Comparison of ENCODE assay signal across 8 mouse cellular contexts in the genomic region with DNA sequence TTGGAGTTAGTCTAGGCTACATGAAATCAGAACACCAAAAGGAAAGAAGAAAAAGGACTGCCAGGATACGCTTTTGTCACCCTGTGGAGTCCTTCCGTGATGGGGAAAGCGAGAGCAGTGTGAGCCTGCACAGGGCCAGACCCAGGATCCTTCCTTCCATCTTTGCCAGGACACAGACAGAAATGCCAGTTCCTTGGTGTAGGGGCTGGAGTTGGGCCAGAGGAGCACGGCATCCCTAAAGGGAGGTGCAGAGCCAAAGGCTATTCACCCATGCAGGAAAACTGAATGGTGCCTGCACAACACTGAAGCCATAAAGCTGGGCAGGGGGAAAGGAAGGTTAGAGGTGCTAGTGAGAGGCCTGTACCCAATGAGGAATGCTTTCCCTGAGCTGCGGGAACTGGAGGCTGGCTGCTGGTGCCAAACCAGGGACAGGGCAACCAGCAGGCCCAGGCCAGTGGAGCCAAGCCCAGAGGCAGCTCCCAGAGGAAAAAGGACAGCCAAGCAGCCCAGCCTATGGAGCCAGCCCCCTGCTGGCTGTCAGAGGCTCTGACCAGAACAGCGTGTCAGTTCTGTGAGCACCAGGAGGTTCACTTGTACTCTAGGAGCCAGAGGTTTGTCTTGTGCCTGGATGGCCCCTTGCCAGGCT. TPM values are rescaled to one million over a fixed set of nuclear protein-coding genes. Genes with fewer than 3 reads are reported as not detected.
DNase-seq lines count a peak whose midpoint lies in the region; ATAC-seq and TF ChIP-seq lines count a peak whose summit lies in the region.

No protein-coding gene starts in this region.

- H3K4me2 ChIP-seq in forebrain, embryonic 11.5 days (ENCODE audit: low read depth, low read length, severe bottlenecking): no peak overlapping the region

- WGBS in forebrain, embryonic 11.5 days: 64% methylated on average over 6 of the region's 6 CpGs

- no peaks in the 10 kb centered on the region for H3K36me3 ChIP-seq in forebrain, embryonic 11.5 days (ENCODE audit: control insufficient read depth, insufficient read depth, low read length)
- H3K36me3 ChIP-seq in testis, adult 2 months (ENCODE audit: control insufficient read depth, insufficient read depth, low read length): no peaks in the 10 kb centered on the region

- H3K27me3 ChIP-seq in forebrain, embryonic 11.5 days (ENCODE audit: control insufficient read depth, insufficient read depth, low read length): no peaks in the 10 kb centered on the region
- no peaks in the 10 kb centered on the region for H3K27me3 ChIP-seq in testis, adult 2 months (ENCODE audit: control insufficient read depth, insufficient read depth, low read length)

- DNase-seq in cerebellum, adult 11 months: no peak
- DNase-seq in adrenal gland, postnatal 10 days: peak; percentile 85
- no peak for DNase-seq in forebrain, embryonic 11.5 days (ENCODE audit: low spot score)
- DNase-seq in heart, postnatal 10 days: peak; percentile 71
- peak; percentile 89 for DNase-seq in kidney, postnatal 36 days

- H3K9me3 ChIP-seq in forebrain, embryonic 11.5 days (ENCODE audit: control insufficient read depth, low read length): no peaks in the 10 kb centered on the region

- intact Hi-C loops in heart, postnatal 10 days (cut with DNase I): no loop called here

- TF ChIP-seq POLR2A in testis, adult 2 months (IDR thresholded peaks at IDR 0.05; ENCODE audit: control insufficient read depth, low read depth, low read length): no peak

- peak; percentile 11; the same call in 1 of the 2 replicates for TF ChIP-seq CTCF in testis, adult 2 months (IDR thresholded peaks at IDR 0.05; ENCODE audit: control insufficient read depth, insufficient read depth, insufficient replicate concordance, low read depth, low read length)

- no peak overlapping the region for H3K4me3 ChIP-seq in forebrain, embryonic 11.5 days (ENCODE audit: low read depth, low read length)
- peak overlapping the region; percentile 65 for H3K4me3 ChIP-seq in testis, adult 2 months (ENCODE audit: control insufficient read depth, low read depth, low read length)

- no peak overlapping the region; the same call in 1 of the 2 replicates for H3K9ac ChIP-seq in forebrain, embryonic 11.5 days (ENCODE audit: low read length)

- no peak overlapping the region for H3K27ac ChIP-seq in forebrain, embryonic 11.5 days (ENCODE audit: low read depth, low read length)
- no peak overlapping the region for H3K27ac ChIP-seq in testis, adult 2 months (ENCODE audit: control insufficient read depth, insufficient read depth, low read depth, low read length)

- peak; percentile 34; the same call in 1 of the 2 replicates for ATAC-seq in cerebellum, adult (ENCODE audit: insufficient number of reproducible peaks, low FRiP score, low TSS enrichment)
- ATAC-seq in forebrain, embryonic 11.5 days (replicated peaks; ENCODE audit: low FRiP score): peak; percentile 55
- 0 out of 2 replicates have a peak, but pooled peaks have one; percentile 30 for ATAC-seq in megakaryocyte, adult 5-6 weeks (ENCODE audit: poor library complexity, severe bottlenecking)

- no peaks in the 10 kb centered on the region for H3K4me1 ChIP-seq in forebrain, embryonic 11.5 days (replicated peaks; ENCODE audit: control insufficient read depth, insufficient read depth, low read length)
- H3K4me1 ChIP-seq in testis, adult 2 months (ENCODE audit: control insufficient read depth, insufficient read depth, low read length): peaks cover 8% of the 10 kb centered on the region

RNA-seq across cellular contexts. Expression of a gene that starts 32.4 kb away (rescaled TPM):
- 10 to 100 TPM; 31.6 to 33.0 TPM for total RNA-seq in adrenal gland, postnatal 10 days (2021)
- polyA plus RNA-seq in forebrain, embryonic 11.5 days (2014; fragmentation: Nextera tagmentation; extraction: Ambion mirVana): 56.8 and 60.9 TPM in 2 replicates
- 10 to 100 TPM; 20.1 to 24.2 TPM for total RNA-seq in heart, postnatal 10 days (2021)
- 41.6 and 47.2 TPM in 2 replicates for total RNA-seq in megakaryocyte, adult 5-6 weeks (2015)
- total RNA-seq in megakaryocyte, adult 5-6 weeks (2017): 30.3 and 34.1 TPM in 2 replicates
- 5.0 and 5.2 TPM in 2 replicates for polyA plus RNA-seq in testis, adult 2 months (2012; rRNA removed)

RNA-seq across cellular contexts. Expression of a gene that starts 49.1 kb away (rescaled TPM):
- total RNA-seq in adrenal gland, postnatal 10 days (2021): 1 to 10 TPM; 4.3 to 6.5 TPM
- 14.3 and 18.0 TPM in 2 replicates for polyA plus RNA-seq in forebrain, embryonic 11.5 days (2014; fragmentation: Nextera tagmentation; extraction: Ambion mirVana)
- total RNA-seq in heart, postnatal 10 days (2021): 1 to 10 TPM; 2.4 to 2.6 TPM
- total RNA-seq in megakaryocyte, adult 5-6 weeks (2015): 1.3 and 2.5 TPM in 2 replicates
- 2.8 and 3.6 TPM in 2 replicates for total RNA-seq in megakaryocyte, adult 5-6 weeks (2017)
- 2.4 and 2.9 TPM in 2 replicates for polyA plus RNA-seq in testis, adult 2 months (2012; rRNA removed)

Comparison
In these comparisons a context has a peak if more than half of its experiments do, and no peak if none do; other contexts are left out.
1. DNase-seq: peak in adrenal gland, postnatal 10 days (single experiment), heart, postnatal 10 days (2 of 2) and kidney, postnatal 36 days (2 of 2); none in cerebellum, adult 11 months (single experiment) and forebrain, embryonic 11.5 days (single experiment).
2. Peak in every context shown above with its lines, with median percentiles within 50 percentile points of each other: ATAC-seq.